12 mouse cellular contexts compared by ENCODE assay signal in genomic region chr3:28705522-28706137, GRCm38 (mm10). TPM values are rescaled to one million over a fixed set of nuclear protein-coding genes. Genes with fewer than 3 reads are reported as not detected.
DNase-seq lines count a peak whose midpoint lies in the region; ATAC-seq and TF ChIP-seq lines count a peak whose summit lies in the region.
"Had no signal": no experiment of that assay in that cellular context is flagged by ENCODE, and none has a peak within 500 bp of the region (broad histone marks: within the 10 kb centered on the region; RNA-seq: fewer than 3 reads in every experiment).

No protein-coding gene starts in this region.

- no peaks in the 10 kb centered on the region for H3K4me1 ChIP-seq in heart, embryonic 14.5 days (ENCODE audit: control insufficient read depth in 2 of 2, insufficient read depth in 2 of 2, low read length in 2 of 2)
- peaks cover 22% of the 10 kb centered on the region for H3K4me1 ChIP-seq in G1E (ENCODE audit: insufficient read depth, low read depth, low read length)
- H3K4me1 ChIP-seq in intestine, postnatal 0 days (replicated peaks; ENCODE audit: control insufficient read depth, insufficient read depth, low read length) = no peaks in the 10 kb centered on the region
- H3K4me1 ChIP-seq in liver, embryonic 15.5 days (replicated peaks) = peaks cover 7% of the 10 kb centered on the region; the same call in 1 of the 2 replicates
- H3K4me1 ChIP-seq in midbrain, embryonic 10.5 days = no peaks in the 10 kb centered on the region
- H3K4me1 ChIP-seq in embryonic facial prominence, embryonic 10.5 days = 0 out of 2 replicates have a peak, but pooled peaks cover 6% of the 10 kb centered on the region
- H3K4me1 ChIP-seq: limb, embryonic 12.5 days had no signal

- no peak overlapping the region for H3K27ac ChIP-seq in heart, embryonic 14.5 days (replicated peaks in 1 of 2; ENCODE audit: control insufficient read depth in 1 of 2, insufficient read depth in 1 of 2, low read depth in 2 of 2, low read length in 2 of 2)
- peak overlapping the region; percentile 69 for H3K27ac ChIP-seq in intestine, postnatal 0 days (ENCODE audit: low read depth, low read length)
- peak overlapping the region; percentile 7; the same call in 1 of the 2 replicates for H3K27ac ChIP-seq in liver, embryonic 15.5 days (replicated peaks)
- H3K27ac ChIP-seq in midbrain, embryonic 10.5 days (replicated peaks) = no peak overlapping the region
- H3K27ac ChIP-seq in embryonic facial prominence, embryonic 10.5 days (replicated peaks) = no peak overlapping the region
- H3K27ac ChIP-seq: limb, embryonic 12.5 days had no signal

- ATAC-seq in heart, embryonic 14.5 days (ENCODE audit: insufficient number of reproducible peaks, insufficient read depth, low FRiP score, low read depth) = no peak
- peak; percentile 95 for ATAC-seq in G1E (ENCODE audit: extremely low read depth, insufficient number of reproducible peaks, low FRiP score, poor library complexity, severe bottlenecking)
- ATAC-seq in intestine, postnatal 0 days = peak; percentile 94
- ATAC-seq in liver, embryonic 15.5 days (ENCODE audit: insufficient read depth) = peak; percentile 47; the same call in 1 of the 2 replicates

- no peak for TF ChIP-seq CTCF in G1E (IDR thresholded peaks at IDR 0.05; ENCODE audit: low read depth, low read length)
- no peak for TF ChIP-seq CTCF in intestine, postnatal 0 days (IDR thresholded peaks at IDR 0.05; ENCODE audit: low read depth)

- DNase-seq in heart, adult 18-20 months = no peak
- peak; percentile 76 for DNase-seq in G1E (ENCODE audit: low spot score)
- DNase-seq in midbrain, embryonic 10.5 days (ENCODE audit: low spot score) = no peak
- DNase-seq in adrenal gland, adult 2 months = no peak
- DNase-seq in embryonic facial prominence, embryonic 10.5 days (ENCODE audit: low spot score) = no peak
- DNase-seq: cerebellum, postnatal 10 days; gastrocnemius, postnatal 14 days had no signal

- H3K4me2 ChIP-seq in heart, embryonic 14.5 days (ENCODE audit: low read length) = peak overlapping the region; percentile 21; the same call in 1 of the 2 replicates
- H3K4me2 ChIP-seq in intestine, postnatal 0 days (replicated peaks; ENCODE audit: low read depth) = peak overlapping the region; percentile 21
- peak overlapping the region; percentile 11; the same call in 1 of the 2 replicates for H3K4me2 ChIP-seq in liver, embryonic 15.5 days
- H3K4me2 ChIP-seq: limb, embryonic 12.5 days; midbrain, embryonic 11.5 days had no signal

- H3K4me3 ChIP-seq in heart, embryonic 14.5 days (ENCODE audit: control insufficient read depth in 1 of 2, insufficient read depth in 1 of 2, low read depth in 1 of 2, low read length in 2 of 2) = no peak overlapping the region
- peak overlapping the region; percentile 68 for H3K4me3 ChIP-seq in G1E (ENCODE audit: low read depth, low read length)
- no peak overlapping the region for H3K4me3 ChIP-seq in intestine, postnatal 0 days (ENCODE audit: low read depth, low read length)
- H3K4me3 ChIP-seq in liver, embryonic 15.5 days (replicated peaks) = no peak overlapping the region
- no peak overlapping the region for H3K4me3 ChIP-seq in midbrain, embryonic 10.5 days
- H3K4me3 ChIP-seq in embryonic facial prominence, embryonic 10.5 days = no peak overlapping the region
- H3K4me3 ChIP-seq: limb, embryonic 12.5 days had no signal

- no peak overlapping the region for H3K9ac ChIP-seq in heart, embryonic 14.5 days (ENCODE audit: low read length)
- H3K9ac ChIP-seq in intestine, postnatal 0 days (ENCODE audit: low read depth, low read length) = no peak overlapping the region
- H3K9ac ChIP-seq in liver, embryonic 15.5 days = no peak overlapping the region
- H3K9ac ChIP-seq: limb, embryonic 12.5 days had no signal

- no peaks in the 10 kb centered on the region for H3K36me3 ChIP-seq in heart, embryonic 14.5 days (ENCODE audit: control insufficient read depth, insufficient read depth, low read length)
- H3K36me3 ChIP-seq in G1E (replicated peaks) = peaks cover 9% of the 10 kb centered on the region
- H3K36me3 ChIP-seq in intestine, postnatal 0 days (ENCODE audit: control insufficient read depth, insufficient read depth) = no peaks in the 10 kb centered on the region
- 0 out of 2 replicates have a peak, but pooled peaks cover 4% of the 10 kb centered on the region for H3K36me3 ChIP-seq in liver, embryonic 15.5 days (replicated peaks)
- H3K36me3 ChIP-seq in midbrain, embryonic 10.5 days = no peaks in the 10 kb centered on the region
- H3K36me3 ChIP-seq in embryonic facial prominence, embryonic 10.5 days (replicated peaks) = no peaks in the 10 kb centered on the region
- H3K36me3 ChIP-seq: limb, embryonic 12.5 days had no signal

- no peaks in the 10 kb centered on the region for H3K9me3 ChIP-seq in heart, embryonic 14.5 days (ENCODE audit: control insufficient read depth, low read length)
- H3K9me3 ChIP-seq in G1E (replicated peaks) = no peaks in the 10 kb centered on the region
- no peaks in the 10 kb centered on the region for H3K9me3 ChIP-seq in intestine, postnatal 0 days (ENCODE audit: control insufficient read depth)
- H3K9me3 ChIP-seq in liver, embryonic 15.5 days (replicated peaks) = no peaks in the 10 kb centered on the region
- 0 out of 2 replicates have a peak, but pooled peaks cover 4% of the 10 kb centered on the region for H3K9me3 ChIP-seq in midbrain, embryonic 10.5 days (replicated peaks)
- H3K9me3 ChIP-seq in embryonic facial prominence, embryonic 10.5 days = no peaks in the 10 kb centered on the region
- H3K9me3 ChIP-seq: limb, embryonic 12.5 days had no signal

- H3K27me3 ChIP-seq in heart, embryonic 14.5 days (ENCODE audit: control insufficient read depth, insufficient read depth, low read length) = no peaks in the 10 kb centered on the region
- no peaks in the 10 kb centered on the region for H3K27me3 ChIP-seq in G1E (ENCODE audit: insufficient read depth, low read length)
- no peaks in the 10 kb centered on the region for H3K27me3 ChIP-seq in intestine, postnatal 0 days (replicated peaks; ENCODE audit: control insufficient read depth, insufficient read depth, low read length)
- H3K27me3 ChIP-seq in liver, embryonic 15.5 days = no peaks in the 10 kb centered on the region
- no peaks in the 10 kb centered on the region for H3K27me3 ChIP-seq in midbrain, embryonic 10.5 days (ENCODE audit: low read depth, poor library complexity, severe bottlenecking)
- H3K27me3 ChIP-seq in embryonic facial prominence, embryonic 10.5 days (replicated peaks; ENCODE audit: low read depth, poor library complexity, severe bottlenecking) = no peaks in the 10 kb centered on the region
- H3K27me3 ChIP-seq: limb, embryonic 12.5 days had no signal

- 59% methylated on average over 10 of the region's 10 CpGs for WGBS in heart, embryonic 14.5 days
- WGBS in intestine, postnatal 0 days = 22% methylated on average over 10 of the region's 10 CpGs
- 20% methylated on average over 10 of the region's 10 CpGs for WGBS in liver, embryonic 15.5 days (ENCODE audit: insufficient replicate concordance)
- WGBS in midbrain, embryonic 10.5 days = 81% methylated on average over 10 of the region's 10 CpGs
- WGBS in embryonic facial prominence, embryonic 10.5 days = 74% methylated on average over 10 of the region's 10 CpGs

RNA-seq across cellular contexts. Expression of gene Slc2a2, which starts 7.9 kb away (rescaled TPM):
- 0.15 TPM in 1 of 2 replicates, not detected in the other for polyA plus RNA-seq in heart, embryonic 14.5 days (2014; fragmentation: Nextera tagmentation; extraction: Ambion mirVana)
- not detected for total RNA-seq in heart, adult 18-20 months (2021)
- total RNA-seq in G1E (2014; fragmentation: Nextera tagmentation) = 7.1 and 7.9 TPM in 2 replicates
- 1.3 and 1.5 TPM in 2 replicates for total RNA-seq in G1E (2017)
- polyA plus RNA-seq in G1E (2012) = 0.12 and 0.24 TPM in 2 replicates
- polyA plus RNA-seq in intestine, postnatal 0 days (2015; fragmentation: Nextera tagmentation; extraction: Ambion mirVana) = 106 TPM in 2 replicates
- 32.3 and 36.5 TPM in 2 replicates for polyA plus RNA-seq in liver, embryonic 15.5 days (2015; fragmentation: Nextera tagmentation; extraction: Ambion mirVana)
- polyA plus RNA-seq in midbrain, embryonic 10.5 days (2016; fragmentation: Nextera tagmentation; extraction: Ambion mirVana) = not detected in 2 replicates
- total RNA-seq in adrenal gland, adult 2 months (2021) = under 1 TPM in 1 of 2 experiments, not detected in 1; 0.37 TPM
- polyA plus RNA-seq in adrenal gland, adult 2 months (2012; rRNA removed) = 0.03 and 0.09 TPM in 2 replicates
- polyA plus RNA-seq in embryonic facial prominence, embryonic 10.5 days (2016; fragmentation: Nextera tagmentation; extraction: Ambion mirVana) = 0.04 TPM in 2 replicates
- total RNA-seq: gastrocnemius, postnatal 14 days had no signal
- polyA plus RNA-seq: limb, embryonic 12.5 days; midbrain, embryonic 11.5 days had no signal

Comparison
In these comparisons a context has a peak if more than half of its experiments do, and no peak if none do; other contexts are left out.
1. H3K27ac ChIP-seq: peak in intestine, postnatal 0 days (single experiment) and liver, embryonic 15.5 days (single experiment); none in heart, embryonic 14.5 days (0 of 2), midbrain, embryonic 10.5 days (single experiment) and embryonic facial prominence, embryonic 10.5 days (single experiment).
2. RNA of gene Slc2a2, which starts 7.9 kb away (polyA plus RNA-seq): 106 TPM in intestine, postnatal 0 days and 32.3 to 36.5 TPM in liver, embryonic 15.5 days; 0.12 to 0.24 TPM in G1E, 0.15 TPM in heart, embryonic 14.5 days, 0.04 TPM in embryonic facial prominence, embryonic 10.5 days, 0.03 to 0.09 TPM in adrenal gland, adult 2 months and not detected in midbrain, embryonic 10.5 days; every median in the first group is over 10 times any median in the second.
3. Peak in every context shown above with its lines, with median percentiles within 50 percentile points of each other: H3K4me2 ChIP-seq.